Mouse (Mus musculus): Measurements from ENCODE around the gene Kdr. TPM values are rescaled to one million over a fixed set of nuclear protein-coding genes. Genes with fewer than 3 reads are reported as not detected.

Kdr gene
- polyA plus RNA-seq, 1 experiment: 2.1 TPM

GRCm38 (mm10) chr5:75961741-75962469, 16.4 kb downstream of the Kdr start:
- H3K27ac ChIP-seq (ENCODE audit: insufficient read depth, low read depth, low read length): no peak overlapping the region
- TF ChIP-seq POLR2A (IDR thresholded peaks at IDR 0.05; ENCODE audit: borderline replicate concordance, low read depth, low read length): no peak
- no peak for TF ChIP-seq CTCF (IDR thresholded peaks at IDR 0.05; ENCODE audit: low read depth, low read length)
- H3K4me1 ChIP-seq (ENCODE audit: control insufficient read depth, insufficient read depth, low read length): peaks cover 8% of the 10 kb centered on the region
- H3K4me3 ChIP-seq (ENCODE audit: insufficient read depth, low read length): no peak overlapping the region

- Histone ChIP-seq H3K27ac (ENCODE audit: insufficient read depth, low read depth, low read length) (no peak overlapping the region), H3K4me1 (ENCODE audit: control insufficient read depth, insufficient read depth, low read length) (peaks cover 8% of the 10 kb centered on the region), H3K4me3 (ENCODE audit: insufficient read depth, low read length) (no peak overlapping the region)
- no peak for TF ChIP-seq CTCF (IDR thresholded peaks at IDR 0.05; ENCODE audit: low read depth, low read length)
- no peak for TF ChIP-seq POLR2A (IDR thresholded peaks at IDR 0.05; ENCODE audit: borderline replicate concordance, low read depth, low read length)
Observed at GRCm38 (mm10) chr5:75959809-75960208, 18.4 kb downstream of the Kdr start.

- Histone ChIP-seq H3K27ac (ENCODE audit: insufficient read depth, low read depth, low read length) (no peak overlapping the region), H3K4me3 (ENCODE audit: insufficient read depth, low read length) (no peak overlapping the region), H3K4me1 (ENCODE audit: control insufficient read depth, insufficient read depth, low read length) (peaks cover 8% of the 10 kb centered on the region)
- no peak for TF ChIP-seq CTCF (IDR thresholded peaks at IDR 0.05; ENCODE audit: low read depth, low read length)
Observed at GRCm38 (mm10) chr5:75956526-75956925, 21.7 kb downstream of the Kdr start.

GRCm38 (mm10) chr5:75955876-75956275, 22.4 kb downstream of the Kdr start:
- H3K27ac ChIP-seq (ENCODE audit: insufficient read depth, low read depth, low read length): no peak overlapping the region
- H3K4me1 ChIP-seq (ENCODE audit: control insufficient read depth, insufficient read depth, low read length): peaks cover 8% of the 10 kb centered on the region
- no peak overlapping the region for H3K4me3 ChIP-seq (ENCODE audit: insufficient read depth, low read length)
- TF ChIP-seq POLR2A (IDR thresholded peaks at IDR 0.05; ENCODE audit: borderline replicate concordance, low read depth, low read length) (no peak), CTCF (IDR thresholded peaks at IDR 0.05; ENCODE audit: low read depth, low read length) (no peak)

- Histone ChIP-seq H3K4me3 (ENCODE audit: insufficient read depth, low read length) (no peak overlapping the region), H3K4me1 (ENCODE audit: control insufficient read depth, insufficient read depth, low read length) (peaks cover 5% of the 10 kb centered on the region), H3K27ac (ENCODE audit: insufficient read depth, low read depth, low read length) (no peak overlapping the region)
- no peak for TF ChIP-seq POLR2A (IDR thresholded peaks at IDR 0.05; ENCODE audit: borderline replicate concordance, low read depth, low read length)
- no peak for TF ChIP-seq CTCF (IDR thresholded peaks at IDR 0.05; ENCODE audit: low read depth, low read length)
Observed at GRCm38 (mm10) chr5:75954778-75955330, 23.4 kb downstream of the Kdr start.

- Histone ChIP-seq H3K4me1 (ENCODE audit: control insufficient read depth, insufficient read depth, low read length) (peaks cover 4% of the 10 kb centered on the region), H3K4me3 (ENCODE audit: insufficient read depth, low read length) (no peak overlapping the region), H3K27ac (ENCODE audit: insufficient read depth, low read depth, low read length) (no peak overlapping the region)
- no peak for TF ChIP-seq POLR2A (IDR thresholded peaks at IDR 0.05; ENCODE audit: borderline replicate concordance, low read depth, low read length)
- TF ChIP-seq CTCF (IDR thresholded peaks at IDR 0.05; ENCODE audit: low read depth, low read length): no peak
Observed at GRCm38 (mm10) chr5:75954218-75954617, 24.0 kb downstream of the Kdr start.

GRCm38 (mm10) chr5:75952131-75952795, 26.0 kb downstream of the Kdr start:
- Histone ChIP-seq H3K27ac (ENCODE audit: insufficient read depth, low read depth, low read length) (no peak overlapping the region), H3K4me1 (ENCODE audit: control insufficient read depth, insufficient read depth, low read length) (no peaks in the 10 kb centered on the region), H3K4me3 (ENCODE audit: insufficient read depth, low read length) (no peak overlapping the region)
- TF ChIP-seq POLR2A (IDR thresholded peaks at IDR 0.05; ENCODE audit: borderline replicate concordance, low read depth, low read length) (no peak), CTCF (IDR thresholded peaks at IDR 0.05; ENCODE audit: low read depth, low read length) (no peak)

GRCm38 (mm10) chr5:75950866-75951265, 27.4 kb downstream of the Kdr start:
- no peak overlapping the region for H3K27ac ChIP-seq (ENCODE audit: insufficient read depth, low read depth, low read length)
- H3K4me1 ChIP-seq (ENCODE audit: control insufficient read depth, insufficient read depth, low read length): no peaks in the 10 kb centered on the region
- TF ChIP-seq POLR2A (IDR thresholded peaks at IDR 0.05; ENCODE audit: borderline replicate concordance, low read depth, low read length) (no peak), CTCF (IDR thresholded peaks at IDR 0.05; ENCODE audit: low read depth, low read length) (no peak)
- H3K4me3 ChIP-seq (ENCODE audit: insufficient read depth, low read length): no peak overlapping the region

- H3K4me1 ChIP-seq (ENCODE audit: control insufficient read depth, insufficient read depth, low read length): no peaks in the 10 kb centered on the region
- TF ChIP-seq CTCF (IDR thresholded peaks at IDR 0.05; ENCODE audit: low read depth, low read length) (no peak), POLR2A (IDR thresholded peaks at IDR 0.05; ENCODE audit: borderline replicate concordance, low read depth, low read length) (no peak)
- no peak overlapping the region for H3K27ac ChIP-seq (ENCODE audit: insufficient read depth, low read depth, low read length)
- no peak overlapping the region for H3K4me3 ChIP-seq (ENCODE audit: insufficient read depth, low read length)
Observed at GRCm38 (mm10) chr5:75945394-75945793, 32.9 kb downstream of the Kdr start.

- Histone ChIP-seq H3K27ac (ENCODE audit: insufficient read depth, low read depth, low read length) (no peak overlapping the region), H3K4me1 (ENCODE audit: control insufficient read depth, insufficient read depth, low read length) (no peaks in the 10 kb centered on the region), H3K4me3 (ENCODE audit: insufficient read depth, low read length) (no peak overlapping the region)
- TF ChIP-seq CTCF (IDR thresholded peaks at IDR 0.05; ENCODE audit: low read depth, low read length) (no peak), POLR2A (IDR thresholded peaks at IDR 0.05; ENCODE audit: borderline replicate concordance, low read depth, low read length) (no peak)
Observed at GRCm38 (mm10) chr5:75943301-75943700, 35.0 kb downstream of the Kdr start.
